Mouse (Mus musculus) erythroid progenitor cell, adult 5-6 weeks (primary cell): ENCODE data around the gene Gm10061. TPM values are rescaled to one million over a fixed set of nuclear protein-coding genes. Genes with fewer than 3 reads are reported as not detected.
"Not testable (repeated sequence)": the region's sequence is repeated elsewhere in the genome, so short reads cannot be mapped to it uniquely, and the experiment has no call there.

ENCODE experiments used
- ATAC-seq: replicated peaks from 2 replicates; pipeline ENCODE4 v1.8.0; 2016; ENCODE audit warnings: moderate number of reproducible peaks, mild to moderate bottlenecking, moderate TSS enrichment, inconsistent platforms; ENCODE audit not compliant: poor library complexity, low FRiP score, severe bottlenecking
- total RNA-seq, 2 experiments: library from RNA; stranded (forward) in 1 of 2; stranded (reverse) in 1 of 2; fragments of 150-400 nt in 1 of 2; fragments of 186-747, 209-891 nt in 1 of 2; gene quantifications; 2 replicates each; pipeline versions ENCODE4 v1.2.3 to v1.2.4; 2015 to 2017; ENCODE audit warnings: low replicate concordance in 2 of 2

The Gm10061 gene
- total RNA-seq (2015; ENCODE audit: low replicate concordance) = not detected in 2 replicates
- not detected in 2 replicates for total RNA-seq (2017; ENCODE audit: low replicate concordance)

DNA sequence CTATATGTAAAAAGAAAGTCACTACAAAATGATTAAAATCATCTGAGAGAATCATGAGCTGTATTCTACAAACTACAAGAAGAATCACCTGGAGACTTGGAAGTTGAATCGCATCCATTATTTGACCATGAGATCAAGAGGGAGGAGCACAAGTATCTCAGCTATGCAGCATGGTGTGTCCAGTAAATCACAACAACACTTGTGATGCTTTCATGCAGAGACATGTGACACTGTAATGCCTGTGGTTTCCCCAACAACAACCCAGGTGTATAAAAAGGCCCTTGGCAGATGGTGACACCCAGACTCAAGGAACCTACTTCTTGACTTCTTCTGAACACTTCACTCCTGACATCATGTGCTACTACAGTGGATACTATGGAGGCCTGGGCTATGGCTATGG, at the start of gene Gm10061:
Gene Gm10061, plus strand, starts transcription at position 301 of the 400 bp plus-strand sequence.
- ATAC-seq = no peak

DNA sequence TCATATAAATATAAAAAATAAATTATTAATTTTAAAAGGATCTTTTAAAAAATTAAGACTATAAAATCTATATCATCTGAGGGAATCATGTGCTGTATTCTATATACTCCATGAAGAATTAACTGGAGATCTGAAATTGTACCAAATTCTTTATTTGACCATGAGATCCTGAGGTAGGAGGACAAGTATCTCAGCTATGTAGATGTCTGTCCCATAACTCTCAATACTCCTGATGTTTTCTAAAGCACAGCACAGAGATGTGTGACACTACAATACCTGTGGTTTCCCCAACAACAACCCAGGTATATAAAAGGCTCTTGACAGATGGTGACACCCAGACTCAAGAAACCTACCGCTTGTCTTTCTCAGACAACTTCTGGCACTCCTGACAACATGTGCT, 10.3 kb upstream of the Gm10061 start, which contains the start of gene Gm6358:
Gene Gm6358, plus strand, starts transcription at position 301 of the 400 bp plus-strand sequence.
- no peak for ATAC-seq

DNA sequence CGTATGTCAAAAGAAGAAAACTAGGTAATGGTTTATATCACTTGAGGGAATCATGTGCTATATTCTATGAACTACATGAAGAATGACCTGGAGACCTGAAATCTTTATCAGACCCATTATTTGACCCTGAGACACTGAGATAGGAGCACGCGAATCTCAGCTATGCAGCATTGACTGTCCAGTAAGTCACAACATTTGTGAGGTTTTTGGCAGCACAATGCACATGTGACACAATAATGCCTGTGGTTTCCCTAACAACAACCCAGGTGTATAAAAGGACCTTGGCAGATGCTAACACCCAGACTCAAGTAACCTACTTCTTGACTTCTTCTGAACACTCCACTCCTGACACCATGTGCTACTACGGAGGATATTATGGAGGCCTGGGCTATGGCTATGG, 6.8 kb downstream of the Gm10061 start, which contains the start of gene Gm9789:
Gene Gm9789, plus strand, starts transcription at position 301 of the 400 bp plus-strand sequence.
- ATAC-seq = no peak

DNA sequence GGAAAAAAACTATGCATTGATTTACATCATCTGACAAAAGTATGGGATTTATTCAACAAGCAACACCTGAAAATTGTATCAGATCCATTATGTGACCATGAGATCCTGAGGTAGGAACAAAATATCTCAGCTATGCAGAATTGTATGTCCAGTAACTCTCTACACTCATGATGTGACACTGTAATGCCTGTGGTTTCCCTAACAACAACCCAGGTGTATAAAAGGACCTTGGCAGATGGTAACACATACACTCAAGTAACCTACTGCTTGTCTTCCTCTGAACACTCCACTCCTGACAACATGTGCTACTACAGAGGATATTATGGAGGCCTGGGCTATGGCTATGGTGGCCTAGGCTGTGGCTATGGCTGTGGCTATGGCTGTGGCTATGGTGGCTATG, 18.3 kb downstream of the Gm10061 start, which contains the start of gene Gm7735:
Gene Gm7735, plus strand, starts transcription at position 301 of the 400 bp plus-strand sequence.
- not testable (repeated sequence) for ATAC-seq

DNA sequence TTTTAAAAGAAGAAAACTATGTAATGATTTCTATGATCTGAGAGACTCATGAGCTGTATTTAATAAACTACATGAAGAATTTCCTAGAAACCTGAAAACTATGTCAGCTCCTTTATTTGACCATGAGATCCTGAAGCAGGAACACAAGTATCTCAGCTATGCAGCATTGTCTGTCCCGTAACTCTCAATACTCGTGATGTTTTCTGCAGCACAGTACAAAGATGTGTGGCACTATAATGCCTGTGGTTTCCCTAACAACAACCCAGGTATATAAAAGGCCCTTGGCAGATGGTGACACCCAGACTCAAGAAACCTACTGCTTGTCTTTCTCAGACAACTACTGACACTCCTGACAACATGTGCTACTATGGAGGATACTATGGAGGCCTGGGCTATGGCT, 23.5 kb downstream of the Gm10061 start, which contains the start of gene 1110057P08Rik:
Gene 1110057P08Rik, plus strand, starts transcription at position 301 of the 400 bp plus-strand sequence.
- ATAC-seq = no peak

DNA sequence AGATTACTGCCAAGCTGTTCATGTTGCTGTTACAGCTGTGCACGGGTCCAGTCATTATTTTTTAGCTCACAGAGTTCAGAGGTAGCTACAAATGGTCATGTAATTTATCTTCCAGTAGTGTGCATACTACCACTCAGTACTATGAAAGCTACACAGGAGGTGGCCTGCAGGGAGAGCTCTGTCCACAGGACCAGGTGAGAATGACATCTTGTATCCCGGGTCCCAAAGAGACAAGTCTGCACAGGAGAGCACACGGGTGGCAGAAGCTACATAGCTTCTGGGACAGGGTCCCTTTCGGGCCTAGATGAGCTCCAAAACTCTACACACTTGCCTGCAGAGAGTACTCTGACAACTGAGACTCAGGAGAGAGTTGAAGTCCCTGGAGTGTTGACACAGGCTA, 37.7 kb downstream of the Gm10061 start:
- ATAC-seq = no peak

Other genes with a start within 250 kb of the Gm10061 start
- gene Krtap19-9b, start 218.8 kb upstream of the Gm10061 start, total RNA-seq (2015; ENCODE audit: low replicate concordance) = not detected in 2 replicates
- gene Krtap19-9b, start 218.8 kb upstream of the Gm10061 start, total RNA-seq (2017; ENCODE audit: low replicate concordance) = not detected in 2 replicates
- not detected in 2 replicates for gene Krtap16-3, start 188.2 kb upstream of the Gm10061 start, total RNA-seq (2015; ENCODE audit: low replicate concordance)
- gene Krtap16-3, start 188.2 kb upstream of the Gm10061 start, total RNA-seq (2017; ENCODE audit: low replicate concordance) = not detected in 2 replicates
- not detected in 2 replicates for gene Krtap22-2, start 140.3 kb upstream of the Gm10061 start, total RNA-seq (2015; ENCODE audit: low replicate concordance)
- gene Krtap22-2, start 140.3 kb upstream of the Gm10061 start, total RNA-seq (2017; ENCODE audit: low replicate concordance) = not detected in 2 replicates
- gene Gm10229, start 135.8 kb upstream of the Gm10061 start, total RNA-seq (2015; ENCODE audit: low replicate concordance) = not detected in 2 replicates
- gene Gm10229, start 135.8 kb upstream of the Gm10061 start, total RNA-seq (2017; ENCODE audit: low replicate concordance) = not detected in 2 replicates
- gene Krtap6-1, start 119.4 kb upstream of the Gm10061 start, total RNA-seq (2015; ENCODE audit: low replicate concordance) = not detected in 2 replicates
- not detected in 2 replicates for gene Krtap6-1, start 119.4 kb upstream of the Gm10061 start, total RNA-seq (2017; ENCODE audit: low replicate concordance)
- not detected in 2 replicates for gene Gm10228, start 109.6 kb upstream of the Gm10061 start, total RNA-seq (2015; ENCODE audit: low replicate concordance)
- not detected in 2 replicates for gene Gm10228, start 109.6 kb upstream of the Gm10061 start, total RNA-seq (2017; ENCODE audit: low replicate concordance)
- gene Krtap6-5, start 103.2 kb upstream of the Gm10061 start, total RNA-seq (2015; ENCODE audit: low replicate concordance) = not detected in 2 replicates
- not detected in 2 replicates for gene Krtap6-5, start 103.2 kb upstream of the Gm10061 start, total RNA-seq (2017; ENCODE audit: low replicate concordance)
- gene 1110025L11Rik, start 87.1 kb upstream of the Gm10061 start, total RNA-seq (2015; ENCODE audit: low replicate concordance) = not detected in 2 replicates
- gene 1110025L11Rik, start 87.1 kb upstream of the Gm10061 start, total RNA-seq (2017; ENCODE audit: low replicate concordance) = not detected in 2 replicates
- not detected in 2 replicates for gene Krtap6-3, start 67.1 kb upstream of the Gm10061 start, total RNA-seq (2015; ENCODE audit: low replicate concordance)
- gene Krtap6-3, start 67.1 kb upstream of the Gm10061 start, total RNA-seq (2017; ENCODE audit: low replicate concordance) = not detected in 2 replicates
- not detected in 2 replicates for gene Gm6358, start 10.2 kb upstream of the Gm10061 start, total RNA-seq (2015; ENCODE audit: low replicate concordance)
- gene Gm6358, start 10.2 kb upstream of the Gm10061 start, total RNA-seq (2017; ENCODE audit: low replicate concordance) = not detected in 2 replicates
- not detected in 2 replicates for gene Gm9789, start 6.9 kb downstream of the Gm10061 start, total RNA-seq (2015; ENCODE audit: low replicate concordance)
- gene Gm9789, start 6.9 kb downstream of the Gm10061 start, total RNA-seq (2017; ENCODE audit: low replicate concordance) = not detected in 2 replicates
- not detected in 2 replicates for gene Gm7735, start 18.4 kb downstream of the Gm10061 start, total RNA-seq (2015; ENCODE audit: low replicate concordance)
- gene Gm7735, start 18.4 kb downstream of the Gm10061 start, total RNA-seq (2017; ENCODE audit: low replicate concordance) = not detected in 2 replicates
- gene 1110057P08Rik, start 23.6 kb downstream of the Gm10061 start, total RNA-seq (2015; ENCODE audit: low replicate concordance) = not detected in 2 replicates
- not detected in 2 replicates for gene 1110057P08Rik, start 23.6 kb downstream of the Gm10061 start, total RNA-seq (2017; ENCODE audit: low replicate concordance)
- not detected in 2 replicates for gene Krtap20-2, start 54.8 kb downstream of the Gm10061 start, total RNA-seq (2015; ENCODE audit: low replicate concordance)
- gene Krtap20-2, start 54.8 kb downstream of the Gm10061 start, total RNA-seq (2017; ENCODE audit: low replicate concordance) = not detected in 2 replicates